Mouse (Mus musculus): ENCODE data around the gene Slc7a1.
"Not testable (repeated sequence)": the region's sequence is repeated elsewhere in the genome, so short reads cannot be mapped to it uniquely, and the experiment has no call there.

Gene Slc7a1

GRCm38 (mm10) chr5:148328982-148329381 is 70.7 kb downstream of the Slc7a1 start:
- no peak for DNase-seq (ENCODE audit: low read depth, low spot score)

- not testable (repeated sequence) for DNase-seq (ENCODE audit: low read depth, low spot score)
Observed at GRCm38 (mm10) chr5:148326295-148326694, 73.4 kb downstream of the Slc7a1 start.

- DNase-seq (ENCODE audit: low read depth, low spot score), result peak; percentile 42
Observed at GRCm38 (mm10) chr5:148325317-148325885, 74.3 kb downstream of the Slc7a1 start.

GRCm38 (mm10) chr5:148314931-148315330 is 84.8 kb downstream of the Slc7a1 start:
- DNase-seq (ENCODE audit: low read depth, low spot score), result no peak

GRCm38 (mm10) chr5:148312443-148312842 is 87.3 kb downstream of the Slc7a1 start:
- DNase-seq (ENCODE audit: low read depth, low spot score), result no peak

GRCm38 (mm10) chr5:148310790-148311189 is 88.9 kb downstream of the Slc7a1 start:
- no peak for DNase-seq (ENCODE audit: low read depth, low spot score)

GRCm38 (mm10) chr5:148304112-148304511 is 95.6 kb downstream of the Slc7a1 start:
- no peak for DNase-seq (ENCODE audit: low read depth, low spot score)

- no peak for DNase-seq (ENCODE audit: low read depth, low spot score)
Observed at GRCm38 (mm10) chr5:148302968-148303367, 96.7 kb downstream of the Slc7a1 start.

- DNase-seq (ENCODE audit: low read depth, low spot score), result no peak
Observed at GRCm38 (mm10) chr5:148293346-148293745, 106.4 kb downstream of the Slc7a1 start.

- no peak for DNase-seq (ENCODE audit: low read depth, low spot score)
Observed at GRCm38 (mm10) chr5:148292862-148293261, 106.8 kb downstream of the Slc7a1 start.

GRCm38 (mm10) chr5:148289951-148290350 is 109.8 kb downstream of the Slc7a1 start:
- no peak for DNase-seq (ENCODE audit: low read depth, low spot score)

GRCm38 (mm10) chr5:148288804-148289203 is 110.9 kb downstream of the Slc7a1 start:
- DNase-seq (ENCODE audit: low read depth, low spot score), result no peak

- DNase-seq (ENCODE audit: low read depth, low spot score), result no peak
Observed at GRCm38 (mm10) chr5:148287529-148287928, 112.2 kb downstream of the Slc7a1 start.

- no peak for DNase-seq (ENCODE audit: low read depth, low spot score)
Observed at GRCm38 (mm10) chr5:148283584-148283983, 116.1 kb downstream of the Slc7a1 start.

- DNase-seq (ENCODE audit: low read depth, low spot score), result no peak
Observed at GRCm38 (mm10) chr5:148283177-148283576, 116.5 kb downstream of the Slc7a1 start.

- no peak for DNase-seq (ENCODE audit: low read depth, low spot score)
Observed at GRCm38 (mm10) chr5:148282631-148283030, 117.1 kb downstream of the Slc7a1 start.

- no peak for DNase-seq (ENCODE audit: low read depth, low spot score)
Observed at GRCm38 (mm10) chr5:148282093-148282492, 117.6 kb downstream of the Slc7a1 start.

GRCm38 (mm10) chr5:148280321-148280720 is 119.4 kb downstream of the Slc7a1 start:
- no peak for DNase-seq (ENCODE audit: low read depth, low spot score)

- DNase-seq (ENCODE audit: low read depth, low spot score), result no peak
Observed at GRCm38 (mm10) chr5:148278233-148278632, 121.5 kb downstream of the Slc7a1 start.
